Mouse (Mus musculus) olfactory bulb, adult 2 months (tissue): Measurements from ENCODE around the gene Erc1.

Experiments used
- CTCF ChIP-seq: fragments of 200-500 bp; IDR thresholded peaks from 2 replicates; pipeline ENCODE4 v1.5.1; 2012; ENCODE audit warnings: low read depth, mild to moderate bottlenecking, low read length, moderate library complexity; ENCODE audit not compliant: insufficient read depth
- POLR2A ChIP-seq: fragments of 200-500 bp; IDR thresholded peaks from 2 replicates; pipeline ENCODE4 v1.6.1; 2012; ENCODE audit warnings: mild to moderate bottlenecking, low read depth, low read length, moderate library complexity; ENCODE audit not compliant: insufficient read depth

- TF ChIP-seq CTCF (no peak), POLR2A (no peak)
Measured at GRCm38 (mm10) chr6:119768778-119769177, 79.2 kb downstream of the Erc1 start.
